Mouse (Mus musculus) adrenal gland (tissue): ENCODE measurements at regions not wholly inside any gene's neighbourhood (a gene's known extent, or its start where the extent isn't known, plus 50 kb on each side); places are given as distances from the start of the nearest gene placed in this dataset.
"Not testable (repeated sequence)": the region's sequence is repeated elsewhere in the genome, so short reads cannot be mapped to it uniquely, and the experiment has no call there.

Experiments
- intact Hi-C: fragments of 180-260 bp; cut with DNase I; formaldehyde crosslinking; loops from one replicate; pipeline ENCODE4 v1.15.1; 2025

DNA sequence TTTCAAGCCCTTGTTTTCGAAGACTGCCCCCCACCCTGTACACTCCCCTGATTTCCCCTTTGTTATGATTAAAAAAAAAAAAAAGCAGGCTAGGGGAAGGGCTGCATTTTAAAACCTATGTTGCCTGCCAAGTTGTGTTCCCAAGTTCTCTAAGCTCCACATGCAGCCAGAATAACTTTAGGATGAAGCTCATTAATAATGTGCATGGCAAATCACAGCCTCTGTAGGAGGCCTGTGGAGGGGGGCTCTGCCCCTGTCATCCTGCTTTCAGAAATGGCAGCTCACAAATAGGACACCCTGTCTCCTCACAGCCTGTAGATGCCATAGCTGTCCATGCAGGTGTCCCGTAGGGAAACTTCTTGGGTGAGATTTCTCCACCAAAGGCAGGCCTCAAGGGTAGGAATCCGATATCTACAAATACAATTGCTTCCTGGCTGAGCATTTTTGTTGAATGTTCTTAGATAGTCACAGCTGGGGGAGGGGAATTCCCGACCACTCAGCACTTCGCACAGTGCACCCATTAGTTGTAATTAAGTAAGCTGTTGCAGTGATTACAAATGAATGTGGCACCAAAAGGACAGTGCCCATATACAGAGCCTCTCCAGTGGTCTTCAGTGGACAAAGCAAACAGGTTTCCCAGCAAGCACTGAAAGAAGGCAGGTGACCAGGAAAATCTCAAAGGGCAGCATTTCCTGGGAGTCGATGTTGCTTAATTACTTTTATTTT is 389.1 kb upstream of the Klhl29 start:
- intact Hi-C loops, result no loop called here

GRCm38 (mm10) chr12:5764026-5764425 is 388.5 kb upstream of the Klhl29 start:
- intact Hi-C loops, result no loop called here

DNA sequence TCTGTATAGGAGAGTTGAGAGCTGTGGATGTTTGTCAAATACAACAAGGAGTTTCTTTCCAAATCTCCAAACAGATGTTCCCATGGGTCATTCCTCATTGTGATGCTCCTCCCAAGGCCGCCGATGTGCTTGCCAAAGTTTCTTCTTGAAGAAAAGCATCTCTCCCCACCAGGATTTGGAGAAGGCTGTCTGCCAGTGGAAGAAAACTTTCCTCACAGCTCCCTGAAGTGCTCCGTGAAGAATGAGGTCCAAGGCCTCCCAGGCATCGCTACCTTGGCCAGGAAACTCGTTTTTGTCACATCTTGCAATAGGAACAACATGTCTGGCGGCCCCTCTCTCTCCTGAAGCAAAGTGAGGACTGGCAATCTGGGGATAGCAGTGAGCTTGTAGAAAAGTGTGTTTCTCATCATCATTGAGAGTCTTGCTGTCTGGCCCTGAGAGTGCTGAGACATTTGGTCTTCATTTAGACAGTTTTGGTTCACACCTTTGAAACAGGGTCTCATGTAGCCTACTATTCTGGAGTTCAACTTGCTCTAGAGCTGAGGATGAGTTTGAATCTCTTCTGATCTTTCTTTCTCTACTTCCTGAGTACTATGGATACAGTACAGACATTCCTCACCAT is 386.9 kb upstream of the Klhl29 start:
- intact Hi-C loops, result no loop called here

- intact Hi-C loops, result no loop called here
These were observed 384.0 kb upstream of the Klhl29 start for GRCm38 (mm10) chr12:5759485-5759884.

DNA sequence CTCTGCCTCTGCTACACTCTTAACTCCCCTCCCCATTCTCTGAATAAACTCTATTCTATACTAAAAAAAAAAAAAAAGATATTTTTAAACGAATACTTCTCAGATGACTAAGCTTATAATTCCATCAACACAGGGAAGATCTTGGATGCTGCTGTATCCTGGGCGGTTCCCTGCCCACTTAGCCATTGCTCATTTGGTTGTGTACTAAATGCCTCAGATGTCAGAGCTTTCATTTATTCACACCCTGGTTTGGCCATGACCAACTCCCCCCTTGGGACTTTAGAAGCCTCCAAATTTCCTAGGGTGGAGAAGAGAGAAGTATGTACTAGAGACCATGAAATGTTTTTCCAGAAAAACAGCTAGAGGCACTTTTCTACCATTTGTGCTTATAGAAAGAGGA is 382.3 kb upstream of the Klhl29 start:
- intact Hi-C loops, result no loop called here

DNA sequence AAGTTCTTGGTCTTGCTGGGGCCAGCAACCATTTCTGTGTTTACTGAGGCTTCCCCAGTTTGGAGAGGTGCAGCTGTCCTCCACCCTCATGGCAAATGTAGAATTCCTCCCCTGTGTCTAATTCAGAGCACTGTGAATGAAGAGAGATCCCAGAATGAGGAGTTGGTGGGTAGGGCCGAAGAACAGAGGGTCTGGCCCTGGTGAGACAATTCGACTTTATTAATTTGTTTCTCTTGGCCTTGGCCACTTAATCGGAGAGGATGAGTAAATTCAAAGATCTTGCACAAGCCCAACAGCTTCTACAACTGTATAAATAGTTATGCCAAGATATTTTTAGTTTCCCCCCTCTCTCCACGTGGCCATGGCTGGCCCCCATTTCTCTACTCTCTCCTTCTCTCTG is 381.9 kb upstream of the Klhl29 start:
- intact Hi-C loops, result no loop called here

DNA sequence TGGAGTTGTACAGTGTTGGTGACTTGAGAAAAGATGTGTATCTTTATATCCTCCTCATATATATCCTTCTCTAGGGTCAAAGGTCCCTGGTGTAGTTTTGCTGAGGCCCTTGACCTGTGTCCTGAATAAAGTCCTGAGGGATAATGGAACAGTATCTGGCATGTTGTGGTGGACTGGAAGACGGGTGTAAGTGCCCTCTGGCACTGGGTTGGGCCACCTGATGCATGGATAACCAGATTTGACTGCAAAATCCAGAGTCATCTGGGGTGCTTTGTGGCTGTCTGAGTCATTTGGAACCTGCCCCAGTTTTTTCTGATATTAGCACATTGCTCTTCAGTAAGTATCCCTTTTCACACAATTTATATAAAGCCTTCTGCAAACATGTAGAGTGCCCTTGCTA is 378.3 kb upstream of the Klhl29 start:
- intact Hi-C loops, result no loop called here

DNA sequence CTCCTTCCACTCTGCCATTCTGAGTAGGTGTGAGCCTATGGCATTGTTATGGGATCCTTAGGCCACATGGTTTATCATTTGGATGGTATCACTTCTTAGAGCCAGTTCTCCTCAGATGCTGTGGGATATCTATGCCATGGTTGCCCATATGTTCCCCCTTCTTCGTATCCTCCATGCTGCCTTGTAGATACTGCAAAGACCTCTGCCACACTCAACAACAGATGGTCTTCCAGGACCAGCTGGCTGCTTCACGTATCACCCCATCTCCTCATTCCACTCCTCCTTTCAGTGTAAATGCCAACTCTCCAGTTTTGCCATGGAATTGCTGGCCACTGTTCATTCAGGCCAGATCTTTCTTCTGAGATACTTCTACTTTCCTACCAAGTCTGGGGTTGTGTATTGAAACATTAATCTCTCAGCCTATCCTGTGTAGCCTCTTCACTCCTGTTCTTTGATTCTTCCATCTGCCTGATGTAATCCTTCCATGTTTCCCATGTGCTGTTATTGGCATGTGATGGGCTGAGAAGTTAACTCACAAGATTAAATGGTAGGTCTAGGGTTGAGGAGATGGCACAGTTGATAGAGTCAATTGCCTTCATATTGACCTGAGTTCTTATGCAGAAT is 368.7 kb upstream of the Klhl29 start:
- intact Hi-C loops, result no loop called here

DNA sequence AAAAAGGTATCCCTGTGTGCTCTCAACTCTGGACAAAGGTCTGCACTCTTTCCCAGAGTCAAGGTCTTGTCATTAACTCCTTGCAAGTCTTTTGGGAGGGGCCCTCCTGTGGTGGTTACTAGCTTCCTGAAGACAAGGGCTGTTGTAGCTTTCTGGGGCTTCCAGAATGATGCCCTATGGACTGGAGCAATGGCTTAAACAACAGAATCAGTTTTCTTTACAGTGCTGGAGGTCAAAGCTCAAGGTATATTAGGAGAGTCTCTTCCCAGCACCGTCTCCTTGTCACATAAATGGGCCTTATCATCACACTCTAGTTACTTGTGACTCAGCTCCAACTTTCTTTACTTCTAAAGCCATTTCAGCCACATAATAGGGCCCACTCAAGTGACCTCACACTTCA is 360.6 kb upstream of the Klhl29 start:
- intact Hi-C loops, result no loop called here

DNA sequence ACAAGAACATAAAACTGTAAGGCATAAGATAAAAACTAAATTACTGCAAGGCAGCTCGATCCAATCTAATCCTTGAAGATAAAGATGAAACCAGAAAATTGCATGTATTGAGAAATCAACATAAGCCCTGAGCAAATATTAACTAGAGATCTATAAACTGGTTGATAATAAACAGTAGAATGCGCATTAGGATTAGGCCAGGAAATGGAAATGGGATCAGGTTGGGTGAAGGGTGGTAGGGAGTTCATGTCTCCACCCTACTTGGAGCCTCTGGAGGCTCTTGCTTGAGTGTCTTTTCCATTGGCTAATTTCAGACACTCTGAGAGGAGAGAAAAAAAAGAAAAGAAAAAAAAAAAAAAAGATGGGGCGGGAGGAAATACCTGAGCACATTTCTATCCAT is 359.4 kb upstream of the Klhl29 start:
- intact Hi-C loops, result no loop called here

GRCm38 (mm10) chr12:5723113-5723512 is 347.6 kb upstream of the Klhl29 start:
- intact Hi-C loops, result no loop called here

DNA sequence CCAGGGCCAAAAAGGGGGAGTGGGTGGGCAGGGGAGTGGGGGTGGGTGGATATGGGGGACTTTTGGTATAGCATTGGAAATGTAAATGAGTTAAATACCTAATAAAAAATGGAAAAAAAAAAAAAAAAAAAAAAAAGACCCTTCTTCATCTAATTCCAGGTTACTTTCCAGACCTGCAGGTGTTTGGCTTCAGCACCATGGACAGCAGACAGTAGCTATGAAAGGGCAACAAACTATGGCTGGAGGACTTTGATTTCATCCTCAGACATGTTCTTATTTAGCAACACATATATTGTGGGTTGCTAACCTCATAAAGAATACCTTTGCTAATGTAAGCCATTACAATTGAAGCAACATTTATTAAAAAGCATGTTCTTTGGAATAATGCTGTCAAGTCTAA is 342.0 kb upstream of the Klhl29 start:
- intact Hi-C loops, result not testable (repeated sequence)

GRCm38 (mm10) chr12:5698778-5699454 is 323.4 kb upstream of the Klhl29 start:
- intact Hi-C loops, result no loop called here

GRCm38 (mm10) chr12:5682182-5682581 is 306.7 kb upstream of the Klhl29 start:
- intact Hi-C loops, result no loop called here

DNA sequence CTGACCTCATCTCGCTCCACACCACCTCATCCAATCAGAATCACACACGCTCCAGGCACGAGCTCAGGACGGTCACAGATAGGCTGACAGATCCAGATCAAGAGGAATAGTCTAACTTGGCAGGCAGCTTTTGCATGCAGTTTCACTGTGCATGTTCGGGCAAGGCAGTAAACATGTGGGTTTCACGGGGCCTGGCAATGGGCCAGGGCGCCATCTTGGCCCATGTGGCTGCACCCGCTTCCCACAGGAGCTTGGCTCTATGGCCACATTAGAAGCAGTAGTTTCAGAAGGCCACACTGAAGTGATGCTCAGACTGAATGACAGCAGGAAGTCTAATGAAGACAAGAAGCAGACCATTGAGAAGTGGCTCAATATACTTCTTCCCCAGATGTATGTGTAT is 302.6 kb upstream of the Klhl29 start:
- intact Hi-C loops, result not testable (repeated sequence)

DNA sequence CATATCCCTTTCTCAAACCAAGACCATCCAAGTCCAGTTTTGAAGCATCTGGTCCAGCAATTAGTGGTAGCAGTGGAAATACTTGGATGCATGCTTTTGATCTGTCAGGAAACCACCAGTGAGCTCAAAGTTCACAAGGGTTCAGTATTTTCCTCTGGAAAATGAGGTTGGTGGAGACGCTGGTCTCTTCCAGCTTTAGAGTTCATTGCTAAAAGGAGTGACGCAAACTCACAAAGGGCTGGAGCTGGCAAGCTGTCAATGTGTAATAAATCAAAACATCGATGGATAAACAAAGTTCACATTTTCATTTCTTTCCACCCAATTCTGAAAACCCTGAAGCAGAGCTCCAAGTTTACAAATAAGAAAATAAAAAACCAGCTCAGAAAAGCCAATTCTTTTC is 293.0 kb upstream of the Klhl29 start:
- intact Hi-C loops, result no loop called here

GRCm38 (mm10) chr12:5637571-5638275 is 262.2 kb upstream of the Klhl29 start:
- intact Hi-C loops, result no loop called here

- intact Hi-C loops, result no loop called here
These were observed 258.5 kb upstream of the Klhl29 start for GRCm38 (mm10) chr12:5633971-5634370.

DNA sequence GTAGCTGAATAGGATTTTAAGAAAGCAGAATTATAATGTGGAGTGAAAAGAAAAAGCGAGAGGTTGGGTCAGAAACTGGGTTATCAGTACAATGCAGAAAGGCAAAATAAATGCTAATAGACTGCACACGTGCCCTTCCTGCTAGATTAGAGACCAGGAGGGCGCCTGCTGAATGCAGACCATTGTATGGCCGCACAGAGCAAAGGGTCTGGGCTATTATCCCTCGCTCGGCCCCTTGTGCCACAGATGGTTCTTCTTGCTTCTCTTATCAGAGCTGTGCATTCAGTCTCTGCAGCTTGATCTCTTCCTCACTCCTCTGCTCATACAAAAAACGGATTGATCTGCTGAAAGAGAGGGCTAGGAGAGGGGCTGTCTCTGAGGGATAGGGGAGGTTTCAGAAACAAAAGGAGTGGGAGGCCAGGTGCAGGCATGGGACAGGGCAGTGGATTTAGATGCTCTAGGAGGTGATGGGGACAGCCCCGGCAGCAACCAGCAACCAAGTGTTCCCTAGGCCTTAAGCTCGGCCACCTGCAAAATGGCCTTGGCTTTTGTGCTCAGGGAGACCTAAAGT is 225.7 kb upstream of the Klhl29 start:
- intact Hi-C loops, result no loop called here

GRCm38 (mm10) chr12:5599426-5599825 is 223.9 kb upstream of the Klhl29 start:
- intact Hi-C loops, result no loop called here

GRCm38 (mm10) chr12:5598961-5599360 is 223.5 kb upstream of the Klhl29 start:
- intact Hi-C loops, result no loop called here
